Mouse (Mus musculus) kidney, embryonic 14.5 days (tissue): ENCODE measurements around the gene Vcl. TPM values are rescaled to one million over a fixed set of nuclear protein-coding genes. Genes with fewer than 3 reads are reported as not detected.

ENCODE experiments used
- ATAC-seq: fragments of 200-750 bp; cut with Nextera tagmentation; 2 replicates; pipeline ENCODE4 v1.8.0; 2017; ENCODE audit warnings: moderate number of reproducible peaks, mild to moderate bottlenecking, moderate TSS enrichment, moderate library complexity; ENCODE audit not compliant: low FRiP score, low TSS enrichment
- H3K27ac ChIP-seq: fragments of 300-500 bp; sonication (generic); 2 replicates; pipeline ENCODE4 v1.5.1; 2014; ENCODE audit warnings: low read depth, mild to moderate bottlenecking, low read length, moderate library complexity, mixed read lengths
- H3K27me3 ChIP-seq: fragments of 300-500 bp; sonication (generic); 2 replicates; pipeline ENCODE4 v1.6.1; 2014; ENCODE audit warnings: mild to moderate bottlenecking, low read length; ENCODE audit not compliant: control insufficient read depth, insufficient read depth
- H3K36me3 ChIP-seq: fragments of 300-500 bp; sonication (generic); 2 replicates; pipeline ENCODE4 v1.6.1; 2014; ENCODE audit warnings: low read length, mixed read lengths; ENCODE audit not compliant: control insufficient read depth, insufficient read depth
- H3K4me1 ChIP-seq: fragments of 300-500 bp; sonication (generic); 2 replicates; pipeline ENCODE4 v1.6.1; 2014; ENCODE audit warnings: low read length, mixed read lengths; ENCODE audit not compliant: control insufficient read depth, insufficient read depth
- H3K4me2 ChIP-seq: fragments of 300-500 bp; sonication (generic); replicated peaks from 2 replicates; pipeline ENCODE4 v1.6.1; 2014; ENCODE audit warnings: low read depth, mild to moderate bottlenecking, low read length
- H3K4me3 ChIP-seq: fragments of 300-500 bp; sonication (generic); 2 replicates; pipeline ENCODE4 v1.5.1; 2014; ENCODE audit warnings: mild to moderate bottlenecking, low read length
- H3K9ac ChIP-seq: fragments of 300-500 bp; sonication (generic); 2 replicates; pipeline ENCODE4 v1.6.1; 2014; ENCODE audit warnings: low read depth, mild to moderate bottlenecking, low read length, moderate library complexity
- H3K9me3 ChIP-seq: fragments of 300-500 bp; sonication (generic); 2 replicates; pipeline ENCODE4 v1.6.1; 2016; ENCODE audit warnings: low read length; ENCODE audit not compliant: control insufficient read depth
- WGBS: fragments of 180-500 bp; shearing (Covaris S2); extraction: QIAGEN DNeasy Blood & Tissue Kit; methylation state at CpG from one replicate; pipeline ENCODE4 v1.1.7; 2014; 5-methylcytosine and 5-hydroxymethylcytosine counted together
- polyA plus RNA-seq: library from polyadenylated mRNA; unstranded; fragments of >200 nt; fragmentation: Nextera tagmentation; extraction: Ambion mirVana; gene quantifications from 2 replicates; pipeline ENCODE4 v1.2.1, GENCODE M21; 2014

Gene Vcl
- polyA plus RNA-seq = 19.1 and 42.4 TPM in 2 replicates

DNA sequence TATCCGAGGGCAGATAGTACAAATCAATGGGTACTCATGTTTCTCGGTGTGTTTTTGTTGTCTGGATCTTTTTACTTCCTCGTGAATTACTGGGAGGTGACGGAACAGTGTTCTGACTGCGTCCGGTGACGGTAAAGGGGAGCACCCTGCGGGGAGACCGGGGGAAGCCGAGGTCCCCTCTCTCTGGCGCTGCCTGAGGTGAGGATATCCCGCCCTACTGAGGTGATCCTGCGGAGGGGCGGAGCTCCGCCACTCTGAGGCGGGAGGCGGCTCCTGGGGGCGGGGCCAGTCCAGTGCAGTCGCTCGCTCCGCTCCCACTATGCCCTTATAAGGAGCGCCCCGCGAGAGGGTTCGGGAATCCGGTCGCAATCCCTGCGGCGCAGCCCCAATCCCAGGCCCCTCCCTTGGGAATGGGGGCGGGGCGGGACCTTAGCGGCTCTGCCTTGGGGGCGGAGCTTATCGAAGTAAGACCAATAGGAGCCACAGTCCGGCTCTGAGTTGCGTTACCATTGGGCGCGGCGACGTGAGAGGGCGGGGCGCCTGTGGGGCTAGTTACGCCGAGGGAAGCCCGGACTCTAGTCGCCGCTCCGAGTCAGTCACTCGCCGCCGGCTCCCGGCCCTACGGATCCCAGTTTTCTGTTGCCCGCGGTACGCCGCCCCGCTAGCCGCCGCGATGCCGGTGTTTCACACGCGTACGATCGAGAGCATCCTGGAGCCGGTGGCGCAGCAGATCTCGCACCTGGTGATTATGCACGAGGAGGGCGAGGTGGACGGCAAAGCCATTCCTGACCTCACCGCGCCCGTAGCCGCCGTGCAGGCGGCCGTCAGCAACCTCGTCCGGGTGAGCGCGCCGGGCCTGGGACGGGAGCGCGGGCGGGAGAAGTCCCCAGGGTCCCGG, at the start of gene Vcl:
Gene Vcl, plus strand, starts transcription at position 551 of the 898 bp plus-strand sequence.
- ATAC-seq = peak; percentile 99
- Histone ChIP-seq H3K9me3 (no peaks in the 10 kb centered on the region), H3K36me3 (no peaks in the 10 kb centered on the region), H3K4me3 (peak within 1 kb of the TSS; percentile 73), H3K27me3 (no peaks in the 10 kb centered on the region), H3K4me2 (peak within 1 kb of the TSS; percentile 80), H3K9ac (peak within 1 kb of the TSS; percentile 75), H3K4me1 (peaks cover 7% of the 10 kb centered on the region), H3K27ac (peak within 1 kb of the TSS; percentile 75)
- under 1% methylated on average over 88 of the region's 89 CpGs for WGBS

DNA sequence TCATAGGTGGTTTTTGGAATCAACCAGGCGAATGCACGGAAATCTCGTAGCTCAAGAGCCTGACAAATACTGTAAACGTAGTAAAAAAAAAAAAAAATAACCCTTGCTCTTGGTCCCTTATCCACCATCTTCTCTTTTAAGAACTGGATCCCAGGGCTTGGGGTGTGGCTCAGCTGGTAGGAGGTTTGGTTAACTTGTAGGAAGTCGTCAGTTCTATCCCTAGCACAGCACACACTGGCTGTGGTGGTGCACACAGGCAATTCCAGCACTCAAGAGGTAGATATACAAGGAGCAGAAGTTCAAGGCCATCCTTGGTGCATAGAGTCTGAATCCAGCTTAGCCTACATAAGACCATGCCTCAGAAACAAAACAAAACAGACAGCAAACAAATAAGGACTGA, 44.5 kb upstream of the Vcl start:
- no peak for ATAC-seq
- no peak overlapping the region for H3K9ac ChIP-seq
- H3K27me3 ChIP-seq = no peaks in the 10 kb centered on the region
- WGBS = 75% methylated on average over 5 of the region's 5 CpGs
- H3K9me3 ChIP-seq = no peaks in the 10 kb centered on the region
- H3K27ac ChIP-seq = peak overlapping the region; percentile 71; the same call in 1 of the 2 replicates
- no peaks in the 10 kb centered on the region for H3K36me3 ChIP-seq
- H3K4me2 ChIP-seq = no peak overlapping the region
- H3K4me3 ChIP-seq = no peak overlapping the region
- peaks cover 16% of the 10 kb centered on the region for H3K4me1 ChIP-seq

DNA sequence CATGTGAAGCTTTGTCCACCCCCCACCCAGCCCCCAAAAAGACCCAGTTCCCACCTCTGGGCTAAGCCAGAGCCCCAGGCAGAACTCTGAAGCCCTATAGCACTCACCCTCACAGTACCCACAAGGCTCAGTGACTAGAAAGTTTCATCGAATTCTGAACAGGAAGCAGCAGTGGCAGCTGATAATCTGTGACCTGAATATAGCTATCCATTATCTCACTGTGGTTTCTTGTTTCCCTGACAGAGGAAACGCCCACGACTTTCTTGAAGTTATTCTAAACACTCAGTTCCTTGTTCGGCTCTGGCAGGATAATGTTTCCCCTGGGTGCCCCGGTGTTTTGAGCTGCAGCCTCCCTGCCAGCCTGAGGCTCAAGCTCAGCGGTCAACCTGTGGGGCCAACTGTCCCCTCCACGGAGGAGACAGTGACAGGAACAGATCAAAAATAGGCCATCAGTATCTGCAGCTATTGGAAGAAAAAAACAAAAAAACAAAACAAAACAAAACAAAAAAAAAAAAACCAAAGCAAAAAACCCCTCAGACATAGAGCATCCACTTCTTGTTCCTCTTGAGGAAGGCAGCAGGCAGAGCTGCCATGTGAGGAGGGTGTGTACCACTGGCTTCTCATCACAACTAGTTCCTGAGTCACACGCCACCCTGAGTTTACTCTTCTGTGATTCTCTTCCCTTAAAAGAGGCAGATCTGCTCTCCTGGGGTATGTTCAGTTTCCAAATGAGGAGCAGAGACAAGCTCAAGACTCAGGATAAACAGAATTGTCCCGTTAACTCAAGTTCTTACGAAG, 43.9 kb upstream of the Vcl start:
- Histone ChIP-seq H3K9me3 (no peaks in the 10 kb centered on the region), H3K4me1 (peaks cover 16% of the 10 kb centered on the region), H3K4me3 (no peak overlapping the region), H3K27me3 (no peaks in the 10 kb centered on the region), H3K36me3 (no peaks in the 10 kb centered on the region), H3K4me2 (peak overlapping the region; percentile 25), H3K27ac (peak overlapping the region; percentile 71; the same call in 1 of the 2 replicates), H3K9ac (no peak overlapping the region)
- 23% methylated on average over 10 of the region's 10 CpGs for WGBS
- ATAC-seq = peak; percentile 74; the same call in 1 of the 2 replicates

DNA sequence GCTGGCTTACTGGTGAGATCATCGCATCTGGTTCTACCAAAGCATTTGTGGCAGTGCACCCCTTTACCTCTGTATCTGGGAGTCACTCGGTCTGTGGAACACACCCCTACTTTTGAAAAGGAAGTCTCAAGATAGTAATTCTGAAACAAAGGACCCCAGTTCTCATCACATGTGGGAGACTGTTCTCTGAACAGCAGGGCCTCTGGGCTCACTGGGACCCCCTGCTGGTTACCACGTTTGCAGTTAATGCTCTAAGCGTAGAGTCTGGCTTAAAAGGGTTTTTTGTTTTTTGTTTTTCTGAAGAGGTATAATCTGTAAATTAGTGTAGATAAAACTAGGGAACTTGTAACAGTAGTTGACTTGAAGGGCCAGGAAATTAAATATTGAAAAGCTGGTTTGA, 42.9 kb upstream of the Vcl start:
- no peak overlapping the region for H3K27ac ChIP-seq
- H3K9me3 ChIP-seq = no peaks in the 10 kb centered on the region
- H3K4me1 ChIP-seq = peaks cover 11% of the 10 kb centered on the region
- no peak for ATAC-seq
- H3K9ac ChIP-seq = no peak overlapping the region
- no peak overlapping the region for H3K4me2 ChIP-seq
- no peak overlapping the region for H3K4me3 ChIP-seq
- no peaks in the 10 kb centered on the region for H3K36me3 ChIP-seq
- no peaks in the 10 kb centered on the region for H3K27me3 ChIP-seq
- 53% methylated on average over 4 of the region's 4 CpGs for WGBS

DNA sequence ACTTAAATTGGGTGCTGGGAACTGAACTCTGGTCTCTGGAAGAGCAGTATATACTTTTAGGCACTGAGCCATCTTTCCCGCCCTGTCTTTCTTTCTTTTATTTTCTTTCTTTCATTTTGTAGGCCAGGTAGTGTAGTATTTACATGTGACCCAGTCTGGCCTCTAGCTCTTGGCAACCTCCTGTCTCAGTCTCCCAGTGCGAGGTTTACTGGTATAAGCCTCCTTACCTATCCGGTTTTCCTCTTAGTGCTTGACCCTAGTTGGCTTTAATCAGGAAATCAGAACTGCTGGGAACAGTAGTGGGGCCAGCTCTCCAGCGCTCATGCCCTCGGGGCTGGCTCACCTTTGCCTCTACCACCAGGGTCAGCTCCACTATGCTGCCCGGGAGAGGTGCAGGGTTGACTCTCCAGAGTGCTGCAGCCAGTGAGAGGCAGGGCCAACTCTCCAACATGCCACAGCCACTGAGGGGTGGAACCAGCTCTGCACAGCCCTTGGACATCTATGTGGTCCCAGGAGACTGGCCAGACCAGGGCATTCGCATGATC, 41.6 kb upstream of the Vcl start:
- Histone ChIP-seq H3K9me3 (no peaks in the 10 kb centered on the region), H3K36me3 (no peaks in the 10 kb centered on the region), H3K4me3 (no peak overlapping the region), H3K4me1 (peaks cover 11% of the 10 kb centered on the region), H3K4me2 (no peak overlapping the region), H3K27ac (no peak overlapping the region), H3K9ac (no peak overlapping the region), H3K27me3 (no peaks in the 10 kb centered on the region)
- WGBS = 72% methylated on average over 7 of the region's 7 CpGs
- no peak for ATAC-seq

DNA sequence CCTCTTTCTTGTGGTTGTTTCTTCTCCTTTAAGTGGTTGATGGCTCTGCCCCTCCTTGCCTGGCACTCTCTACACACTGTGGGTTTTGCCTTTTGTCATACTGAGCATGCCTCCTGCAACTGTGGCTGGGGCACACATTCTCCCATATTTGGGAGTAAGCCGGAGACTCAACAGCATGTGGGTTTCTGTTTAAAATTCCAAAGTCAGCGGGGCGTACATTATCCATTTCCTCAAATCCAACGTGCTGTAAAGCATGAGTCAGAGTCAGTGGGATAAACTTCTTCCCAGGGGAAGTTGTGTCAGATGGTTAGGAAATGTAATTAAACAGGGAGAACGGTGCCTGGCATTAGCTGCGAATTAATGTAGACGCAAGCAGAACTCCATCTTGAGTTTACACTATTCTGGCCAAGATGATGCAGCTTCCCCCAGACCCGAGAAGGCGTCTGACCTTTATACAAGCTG, 37.2 kb upstream of the Vcl start:
- WGBS = 30% methylated on average over 9 of the region's 9 CpGs
- Histone ChIP-seq H3K27ac (0 out of 2 replicates have a peak overlapping the region, but pooled peaks have one; percentile 32), H3K4me2 (no peak overlapping the region; the same call in 1 of the 2 replicates), H3K9ac (no peak overlapping the region), H3K36me3 (no peaks in the 10 kb centered on the region), H3K9me3 (no peaks in the 10 kb centered on the region), H3K4me1 (0 out of 2 replicates have a peak, but pooled peaks cover 4% of the 10 kb centered on the region), H3K27me3 (no peaks in the 10 kb centered on the region), H3K4me3 (no peak overlapping the region)
- peak; percentile 67; the same call in 1 of the 2 replicates for ATAC-seq

DNA sequence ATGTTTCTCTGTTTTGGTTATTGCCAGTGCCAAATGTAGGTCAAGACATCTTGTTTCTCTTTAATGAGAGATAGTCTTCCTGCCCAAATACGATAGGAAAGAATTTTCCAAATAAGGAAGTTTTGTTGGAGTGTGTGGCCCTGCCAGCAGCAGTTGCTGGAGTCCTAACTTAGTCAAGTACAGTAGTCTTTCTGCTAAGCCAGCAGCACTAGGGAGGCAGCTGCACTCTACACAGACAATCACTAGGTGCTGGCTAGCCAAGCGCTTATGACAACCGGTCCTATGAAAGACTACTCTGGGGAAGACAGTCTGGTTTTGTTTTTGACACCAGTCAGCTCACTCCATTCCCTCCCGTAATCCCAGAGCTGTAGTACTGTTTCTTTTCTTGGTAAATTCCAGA, 35.4 kb upstream of the Vcl start:
- no peak overlapping the region for H3K4me2 ChIP-seq
- no peaks in the 10 kb centered on the region for H3K27me3 ChIP-seq
- H3K4me1 ChIP-seq = 0 out of 2 replicates have a peak, but pooled peaks cover 4% of the 10 kb centered on the region
- H3K36me3 ChIP-seq = no peaks in the 10 kb centered on the region
- no peak for ATAC-seq
- 53% methylated on average over 4 of the region's 4 CpGs for WGBS
- H3K9ac ChIP-seq = no peak overlapping the region
- H3K27ac ChIP-seq = no peak overlapping the region
- H3K4me3 ChIP-seq = no peak overlapping the region
- no peaks in the 10 kb centered on the region for H3K9me3 ChIP-seq

DNA sequence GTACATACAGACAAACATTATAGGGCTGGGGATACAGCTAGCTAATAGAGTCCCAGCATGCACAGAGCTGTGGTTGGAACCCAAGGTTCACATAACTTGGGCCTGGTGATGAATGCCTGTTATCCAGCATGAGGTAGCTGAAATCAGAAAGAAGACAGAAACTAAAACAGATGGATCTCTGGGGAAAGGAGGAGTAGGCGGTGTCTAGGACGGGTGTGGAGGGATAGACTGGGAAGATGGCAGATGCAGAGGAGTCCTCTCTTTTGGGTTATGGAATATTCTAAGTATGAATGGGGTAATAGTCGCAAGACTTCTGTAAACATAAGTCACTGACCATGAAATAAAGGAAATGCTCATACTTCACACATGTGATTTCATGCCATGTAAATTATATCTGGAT, 27.9 kb upstream of the Vcl start:
- WGBS = 91% methylated on average over 3 of the region's 3 CpGs
- no peak for ATAC-seq
- H3K36me3 ChIP-seq = no peaks in the 10 kb centered on the region
- H3K4me2 ChIP-seq = no peak overlapping the region
- no peak overlapping the region for H3K9ac ChIP-seq
- H3K27ac ChIP-seq = no peak overlapping the region
- H3K4me1 ChIP-seq = no peaks in the 10 kb centered on the region
- H3K4me3 ChIP-seq = no peak overlapping the region
- no peaks in the 10 kb centered on the region for H3K9me3 ChIP-seq
- H3K27me3 ChIP-seq = no peaks in the 10 kb centered on the region
